Mouse (Mus musculus) MEL (cell line): ENCODE results near the gene Ear10. TPM values are rescaled to one million over a fixed set of nuclear protein-coding genes. Genes with fewer than 3 reads are reported as not detected.
"Not testable (repeated sequence)": the region's sequence is repeated elsewhere in the genome, so short reads cannot be mapped to it uniquely, and the experiment has no call there.

ENCODE experiments used
- DNase-seq: peaks from one replicate; pipeline ENCODE4 v3.0.0; 2011; ENCODE audit warnings: low read depth, low spot score
- H3K27ac ChIP-seq: 2 replicates; pipeline ENCODE4 v1.5.1; 2012; ENCODE audit warnings: low read depth, mild to moderate bottlenecking, control low read depth, low read length, moderate library complexity; ENCODE audit not compliant: control insufficient read depth
- H3K27me3 ChIP-seq, 2 experiments: fragments of 150-350 bp in 1 of 2; sonication (generic) in 1 of 2; 2 replicates each; pipeline ENCODE4 v1.6.1; 2012; ENCODE audit warnings: low read length in 2 of 2, mild to moderate bottlenecking in 2 of 2, improper control_type of control experiment in 1 of 2, moderate library complexity in 1 of 2; ENCODE audit not compliant: insufficient read depth in 2 of 2, control insufficient read depth in 1 of 2
- H3K36me3 ChIP-seq, 2 experiments: 2 replicates each; pipeline ENCODE4 v1.6.1; 2012 to 2014; ENCODE audit warnings: low read length in 2 of 2, improper control_type of control experiment in 1 of 2, inconsistent platforms in 1 of 2, mild to moderate bottlenecking in 1 of 2; ENCODE audit not compliant: insufficient read depth in 2 of 2, control insufficient read depth in 1 of 2
- H3K4me1 ChIP-seq, 2 experiments: fragments of 150-350 bp in 1 of 2; sonication (generic) in 1 of 2; 2 replicates each; pipeline ENCODE4 v1.6.1; 2012; ENCODE audit warnings: low read length in 2 of 2, improper control_type of control experiment in 1 of 2, mild to moderate bottlenecking in 1 of 2; ENCODE audit not compliant: insufficient read depth in 2 of 2, control insufficient read depth in 1 of 2
- H3K4me3 ChIP-seq, 2 experiments: fragments of 150-350 bp in 1 of 2; sonication (generic) in 1 of 2; 2 replicates each; pipeline ENCODE4 v1.5.1; 2012; ENCODE audit warnings: low read depth in 2 of 2, low read length in 2 of 2, mild to moderate bottlenecking in 2 of 2, moderate library complexity in 2 of 2, control low read depth in 1 of 2, improper control_type of control experiment in 1 of 2; ENCODE audit not compliant: control insufficient read depth in 1 of 2, insufficient read depth in 1 of 2
- H3K79me2 ChIP-seq: 2 replicates; pipeline ENCODE4 v1.6.1; 2012; ENCODE audit warnings: mild to moderate bottlenecking, low read length, moderate library complexity; ENCODE audit not compliant: control insufficient read depth, poor library complexity, insufficient read depth
- H3K9ac ChIP-seq: 2 replicates; pipeline ENCODE4 v1.6.1; 2012; ENCODE audit warnings: low read depth, mild to moderate bottlenecking, control low read depth, low read length, moderate library complexity; ENCODE audit not compliant: control insufficient read depth, poor library complexity, severe bottlenecking
- H3K9me3 ChIP-seq: fragments of 150-350 bp; sonication (generic); replicated peaks from 2 replicates; pipeline ENCODE4 v1.6.1; 2012; ENCODE audit warnings: mild to moderate bottlenecking, low read length, improper control_type of control experiment, moderate library complexity; ENCODE audit not compliant: insufficient read depth
- polyA plus RNA-seq, 2 experiments: library from polyadenylated mRNA; stranded (reverse) in 1 of 2; unstranded in 1 of 2; fragments of >175 nt in 1 of 2; fragments of >200 nt in 1 of 2; gene quantifications; 2 replicates each; pipeline versions ENCODE4 v1.2.1 to v1.2.4; 2012; ENCODE audit warnings: low replicate concordance in 2 of 2, low read depth in 1 of 2; ENCODE audit not compliant: insufficient read length in 2 of 2, insufficient read depth in 1 of 2, missing spikeins in 1 of 2
- total RNA-seq: library from RNA; depleted of rRNA; stranded (reverse); fragments of 300-350 nt; gene quantifications from 2 replicates; pipeline ENCODE4 v1.2.3, GENCODE M21; 2012; rRNA removed

The Ear10 gene
- total RNA-seq (not detected in 2 replicates), polyA plus RNA-seq (not detected)

DNA sequence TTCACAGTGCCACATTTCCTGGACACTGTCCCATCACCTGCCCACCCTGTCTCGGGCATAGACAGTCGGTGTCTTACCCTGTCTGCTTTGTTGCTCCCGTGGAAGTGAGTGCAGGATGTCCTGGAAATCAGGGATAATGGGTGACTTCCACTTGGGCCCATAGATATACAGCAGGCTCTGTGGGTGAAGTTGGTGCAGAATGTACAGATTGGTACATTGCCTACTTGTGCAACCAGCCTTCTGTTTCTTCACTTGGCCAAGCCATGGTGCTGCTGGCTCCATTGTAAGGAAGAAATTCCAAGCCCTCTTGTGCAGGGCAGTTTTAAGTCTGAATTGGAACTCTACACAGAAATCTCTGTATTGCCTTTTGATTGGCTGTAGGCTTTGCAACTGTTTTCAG is at the start of gene Ear10:
Gene Ear10, minus strand, starts transcription at position 101 of the 400 bp plus-strand sequence.
- H3K9me3 ChIP-seq, H3K27me3 ChIP-seq, DNase-seq, H3K79me2 ChIP-seq, H3K4me1 ChIP-seq, H3K36me3 ChIP-seq, H3K4me3 ChIP-seq, H3K27ac ChIP-seq, H3K9ac ChIP-seq: not testable (repeated sequence)

DNA sequence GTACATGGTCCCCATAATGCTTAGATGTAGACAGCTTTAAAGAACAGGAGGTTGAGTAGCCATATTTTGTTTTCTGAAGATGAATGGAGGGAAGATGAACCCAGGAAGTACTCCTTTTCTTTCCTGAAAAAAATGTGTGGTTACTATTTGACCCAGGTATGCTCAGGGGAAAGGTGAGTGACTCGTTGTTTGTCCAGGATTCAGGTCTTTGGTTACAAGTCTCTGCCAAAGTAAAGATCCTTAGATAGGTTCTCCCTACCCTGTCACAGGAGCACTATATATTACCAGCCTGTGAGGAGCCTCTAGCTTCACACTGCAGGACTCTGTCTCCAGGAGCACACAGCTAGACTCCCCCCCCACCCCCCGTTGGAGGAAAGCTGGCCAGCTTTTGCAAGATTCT is 33.4 kb upstream of the Ear10 start, which contains the start of gene Ang5:
Gene Ang5, plus strand, starts transcription at position 301 of the 400 bp plus-strand sequence.
- not testable (repeated sequence) for H3K9ac ChIP-seq, H3K27ac ChIP-seq, DNase-seq, H3K4me3 ChIP-seq, H3K27me3 ChIP-seq, H3K9me3 ChIP-seq, H3K79me2 ChIP-seq, H3K4me1 ChIP-seq, H3K36me3 ChIP-seq

GRCm38 (mm10) chr14:43955074-43955473 is 31.7 kb upstream of the Ear10 start:
- not testable (repeated sequence) for H3K9ac ChIP-seq, DNase-seq, H3K4me1 ChIP-seq, H3K27me3 ChIP-seq, H3K27ac ChIP-seq, H3K79me2 ChIP-seq, H3K36me3 ChIP-seq, H3K9me3 ChIP-seq, H3K4me3 ChIP-seq

DNA sequence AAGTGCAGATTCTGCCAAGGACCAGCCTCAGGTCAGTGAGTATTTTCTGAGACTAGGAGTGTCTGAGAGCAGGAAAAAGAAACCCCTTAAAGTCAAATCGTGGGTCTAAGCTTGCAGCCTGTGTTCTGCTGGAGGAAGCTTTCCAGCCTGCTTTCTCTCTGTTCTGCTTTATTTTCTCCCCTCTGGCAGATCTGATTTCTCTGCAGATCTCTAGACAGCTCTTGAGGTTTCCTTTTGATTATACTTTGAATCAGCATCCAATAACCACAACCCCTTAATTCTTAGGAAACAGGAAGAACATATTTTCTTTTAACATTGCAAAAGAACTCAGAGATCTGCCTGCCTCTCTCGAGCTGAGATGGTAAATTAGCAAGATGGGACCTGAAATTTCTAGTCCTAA is 30.0 kb upstream of the Ear10 start:
- H3K9ac ChIP-seq, H3K27ac ChIP-seq, H3K79me2 ChIP-seq, H3K9me3 ChIP-seq, H3K4me3 ChIP-seq, H3K36me3 ChIP-seq, H3K27me3 ChIP-seq, DNase-seq, H3K4me1 ChIP-seq: not testable (repeated sequence)

GRCm38 (mm10) chr14:43933399-43933798 is 10.0 kb upstream of the Ear10 start:
- not testable (repeated sequence) for H3K79me2 ChIP-seq, H3K36me3 ChIP-seq, H3K4me1 ChIP-seq

More at GRCm38 (mm10) chr14:43933399-43933798, 10.0 kb upstream of the Ear10 start:
- not testable (repeated sequence) for H3K27ac ChIP-seq, H3K4me3 ChIP-seq, DNase-seq, H3K9ac ChIP-seq, H3K9me3 ChIP-seq, H3K27me3 ChIP-seq
